ENCODE assay signal across 24 mouse cellular contexts in the genomic region with DNA sequence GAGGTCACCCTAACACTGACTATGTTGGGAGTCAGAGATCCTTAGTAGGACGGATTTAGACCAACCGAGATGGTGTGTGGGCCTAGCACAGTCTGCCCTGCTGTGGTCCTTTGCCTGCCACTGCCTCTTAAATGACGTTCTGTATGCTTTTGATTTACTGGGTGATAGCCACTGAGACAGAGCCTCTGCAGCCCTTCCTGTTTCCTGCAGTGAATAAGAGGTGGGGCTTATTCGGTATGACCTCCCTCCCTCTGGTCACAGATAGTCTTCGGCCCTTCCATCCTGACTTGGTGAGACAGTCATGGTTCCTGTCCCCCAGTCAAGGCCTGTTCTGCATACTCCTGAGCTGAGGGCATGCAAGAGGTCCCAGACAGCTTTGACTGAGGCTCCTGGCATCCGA.
A peak's percentile ranks its signal among the peaks of the same experiment; 100 is the strongest.
DNase-seq lines count a peak whose midpoint lies in the region; ATAC-seq and TF ChIP-seq lines count a peak whose summit lies in the region.
"Had no signal": no experiment of that assay in that cellular context is flagged by ENCODE, and none has a peak within 500 bp of the region (broad histone marks: within the 10 kb centered on the region; RNA-seq: fewer than 3 reads in every experiment).

No protein-coding gene starts in this region.

- H3K27ac ChIP-seq in heart, postnatal 0 days (ENCODE audit: low read depth) = no peak overlapping the region
- H3K27ac ChIP-seq in lung, embryonic 14.5 days (ENCODE audit: low read depth) = no peak overlapping the region
- 0 out of 2 replicates have a peak overlapping the region, but pooled peaks have one; percentile 28 for H3K27ac ChIP-seq in midbrain, embryonic 10.5 days (replicated peaks)
- H3K27ac ChIP-seq in midbrain, embryonic 11.5 days (ENCODE audit: low read depth, low read length) = no peak overlapping the region
- H3K27ac ChIP-seq: forebrain, embryonic 10.5 days; liver, embryonic 15.5 days; macrophage; midbrain, embryonic 13.5 days; neural tube, embryonic 13.5 days had no signal

- no peak for TF ChIP-seq CTCF in heart, postnatal 0 days (IDR thresholded peaks at IDR 0.05; ENCODE audit: low read depth)
- no peak for TF ChIP-seq CTCF in lung, embryonic 14.5 days (IDR thresholded peaks at IDR 0.05; ENCODE audit: low read depth)

- no peaks in the 10 kb centered on the region for H3K9me3 ChIP-seq in heart, postnatal 0 days (replicated peaks; ENCODE audit: control insufficient read depth, low read length)
- H3K9me3 ChIP-seq in lung, embryonic 14.5 days (ENCODE audit: low read depth, low read length) = no peaks in the 10 kb centered on the region
- H3K9me3 ChIP-seq in midbrain, embryonic 10.5 days (replicated peaks) = no peaks in the 10 kb centered on the region
- no peaks in the 10 kb centered on the region for H3K9me3 ChIP-seq in midbrain, embryonic 11.5 days (ENCODE audit: control insufficient read depth, low read length)
- H3K9me3 ChIP-seq: forebrain, embryonic 10.5 days; forebrain, embryonic 15.5 days; heart, embryonic 12.5 days; liver, embryonic 15.5 days; midbrain, embryonic 13.5 days; neural tube, embryonic 13.5 days had no signal

- no peaks in the 10 kb centered on the region for H3K27me3 ChIP-seq in heart, postnatal 0 days (ENCODE audit: control insufficient read depth, insufficient read depth, low read length)
- H3K27me3 ChIP-seq in lung, embryonic 14.5 days (ENCODE audit: insufficient read depth, low read length) = no peaks in the 10 kb centered on the region
- no peaks in the 10 kb centered on the region for H3K27me3 ChIP-seq in midbrain, embryonic 10.5 days (ENCODE audit: low read depth, poor library complexity, severe bottlenecking)
- H3K27me3 ChIP-seq in midbrain, embryonic 11.5 days (ENCODE audit: control insufficient read depth, insufficient read depth, low read length) = no peaks in the 10 kb centered on the region; the same call in 1 of the 2 replicates
- H3K27me3 ChIP-seq: forebrain, embryonic 15.5 days; liver, embryonic 15.5 days; midbrain, embryonic 13.5 days; Patski had no signal

- no peak for TF ChIP-seq EP300 in heart, postnatal 0 days (IDR thresholded peaks at IDR 0.05; ENCODE audit: low read depth)

- H3K4me2 ChIP-seq in heart, postnatal 0 days (ENCODE audit: low read depth, low read length) = no peak overlapping the region
- H3K4me2 ChIP-seq in lung, embryonic 14.5 days = no peak overlapping the region
- H3K4me2 ChIP-seq in midbrain, embryonic 11.5 days = no peak overlapping the region
- H3K4me2 ChIP-seq: forebrain, embryonic 15.5 days; heart, embryonic 12.5 days; liver, embryonic 15.5 days; midbrain, embryonic 13.5 days; neural tube, embryonic 13.5 days had no signal

- no peak for DNase-seq in heart, postnatal 0 days (ENCODE audit: low spot score)
- no peak for DNase-seq in heart, adult 9 months (ENCODE audit: low spot score in 2 of 2)
- DNase-seq in lung, embryonic 14.5 days = peak; percentile 34
- DNase-seq in lung, adult 18-20 months = no peak
- no peak for DNase-seq in midbrain, embryonic 10.5 days (ENCODE audit: low spot score)
- no peak for DNase-seq in midbrain, embryonic 11.5 days (ENCODE audit: low spot score, missing footprints)
- DNase-seq in right cerebral cortex, postnatal 36 days (ENCODE audit: low spot score in 2 of 2) = no peak
- DNase-seq: adrenal gland, postnatal 25 days; cerebellum, adult 11-12 months; cerebellum, adult 9-11 months; gastrocnemius, postnatal 25 days; heart, adult 18-20 months; heart, postnatal 10 days; kidney, adult 18-20 months; kidney, postnatal 4 days had no signal

- no peak overlapping the region for H3K9ac ChIP-seq in heart, postnatal 0 days (replicated peaks; ENCODE audit: low read depth, low read length)
- H3K9ac ChIP-seq in lung, embryonic 14.5 days = no peak overlapping the region
- H3K9ac ChIP-seq in midbrain, embryonic 11.5 days (ENCODE audit: low read length) = no peak overlapping the region
- H3K9ac ChIP-seq: forebrain, embryonic 15.5 days; heart, embryonic 12.5 days; liver, embryonic 15.5 days; midbrain, embryonic 13.5 days; neural tube, embryonic 13.5 days had no signal

- 0 out of 2 replicates have a peak, but pooled peaks have one; percentile 7 for ATAC-seq in heart, postnatal 0 days (ENCODE audit: insufficient read depth, low read depth)
- peak; percentile 35; the same call in 1 of the 2 replicates for ATAC-seq in lung, embryonic 14.5 days (ENCODE audit: insufficient read depth)
- no peak for ATAC-seq in midbrain, embryonic 11.5 days (ENCODE audit: low FRiP score)
- ATAC-seq: forebrain, embryonic 15.5 days; hindbrain, embryonic 16.5 days; midbrain, embryonic 13.5 days; Patski had no signal

- no peak overlapping the region for H3K4me3 ChIP-seq in heart, postnatal 0 days (ENCODE audit: low read depth, low read length)
- H3K4me3 ChIP-seq in lung, embryonic 14.5 days (ENCODE audit: low read depth, low read length) = no peak overlapping the region
- no peak overlapping the region for H3K4me3 ChIP-seq in midbrain, embryonic 10.5 days
- no peak overlapping the region for H3K4me3 ChIP-seq in midbrain, embryonic 11.5 days (ENCODE audit: low read depth, low read length)
- H3K4me3 ChIP-seq: forebrain, embryonic 10.5 days; forebrain, embryonic 15.5 days; heart, embryonic 12.5 days; liver, embryonic 15.5 days; midbrain, embryonic 13.5 days; neural tube, embryonic 13.5 days had no signal

- 69% methylated on average over 6 of the region's 6 CpGs for WGBS in heart, postnatal 0 days
- WGBS in lung, embryonic 14.5 days = 40% methylated on average over 6 of the region's 6 CpGs
- 86% methylated on average over 6 of the region's 6 CpGs for WGBS in midbrain, embryonic 10.5 days
- WGBS in midbrain, embryonic 11.5 days = 81% methylated on average over 6 of the region's 6 CpGs

- H3K36me3 ChIP-seq in heart, postnatal 0 days (replicated peaks; ENCODE audit: control insufficient read depth, insufficient read depth, low read length) = no peaks in the 10 kb centered on the region
- no peaks in the 10 kb centered on the region for H3K36me3 ChIP-seq in lung, embryonic 14.5 days (ENCODE audit: insufficient read depth)
- no peaks in the 10 kb centered on the region for H3K36me3 ChIP-seq in midbrain, embryonic 10.5 days
- H3K36me3 ChIP-seq in midbrain, embryonic 11.5 days (ENCODE audit: control insufficient read depth, insufficient read depth, low read length) = no peaks in the 10 kb centered on the region
- H3K36me3 ChIP-seq: forebrain, embryonic 10.5 days; forebrain, embryonic 15.5 days; heart, embryonic 12.5 days; liver, embryonic 15.5 days; midbrain, embryonic 13.5 days; neural tube, embryonic 13.5 days had no signal

- H3K4me1 ChIP-seq in heart, postnatal 0 days (ENCODE audit: control insufficient read depth, insufficient read depth) = peaks cover 22% of the 10 kb centered on the region
- peaks cover 13% of the 10 kb centered on the region for H3K4me1 ChIP-seq in lung, embryonic 14.5 days (ENCODE audit: insufficient read depth)
- peaks cover 25% of the 10 kb centered on the region for H3K4me1 ChIP-seq in midbrain, embryonic 10.5 days
- peaks cover 2% of the 10 kb centered on the region for H3K4me1 ChIP-seq in midbrain, embryonic 11.5 days (ENCODE audit: control insufficient read depth, insufficient read depth, low read length)
- H3K4me1 ChIP-seq: liver, embryonic 15.5 days had no signal
